Mouse (Mus musculus) kidney, adult 2 months (tissue): ENCODE measurements around the gene Ccdc63.

Experiments used
- CTCF ChIP-seq: fragments of 200-500 bp; conservative IDR thresholded peaks from 2 replicates; pipeline ENCODE4 v1.5.1; 2011; ENCODE audit warnings: low read depth, mild to moderate bottlenecking, control low read depth, low read length, moderate library complexity, mixed read lengths; ENCODE audit not compliant: insufficient read depth, insufficient read length
- POLR2A ChIP-seq: fragments of 200-500 bp; IDR thresholded peaks from one replicate; pipeline ENCODE4 v1.6.1; 2011; ENCODE audit warnings: low read depth, low read length, control low read depth

- TF ChIP-seq POLR2A (no peak), CTCF (no peak)
Measured at GRCm38 (mm10) chr5:122062479-122062878, 78.1 kb downstream of the Ccdc63 start.
